Mouse (Mus musculus) Patski (cell line): ENCODE data around the gene Stat5a. TPM values are rescaled to one million over a fixed set of nuclear protein-coding genes. Genes with fewer than 3 reads are reported as not detected.

ENCODE experiments used
- ATAC-seq: fragments of 100-300 bp; one replicate; pipeline ENCODE4 v1.8.0; 2021
- CTCF ChIA-PET: fragments of 350-600 bp; sonication (Branson Sonifier 250); formaldehyde crosslinking; loops from one replicate; lab custom pipeline; 2022; ENCODE audit warnings: inconsistent platforms; lab: Charles Lee
- POLR2A ChIA-PET: fragments of 350-600 bp; sonication (Branson Sonifier 250); formaldehyde crosslinking; loops from one replicate; lab custom pipeline; 2022; ENCODE audit warnings: antibody characterized with exemption, inconsistent platforms; lab: Charles Lee
- DNase-seq: peaks from one replicate; pipeline ENCODE4 v3.0.0-alpha.2; 2011; ENCODE audit warnings: low read depth, low spot score
- H3K27me3 ChIP-seq: fragments of 371-371 bp; one replicate; pipeline ENCODE4 v1.5.1; 2021
- CTCF ChIP-seq: fragments of 100-300 bp; IDR thresholded peaks from one replicate; pipeline ENCODE4 v1.5.1; 2021
- in situ Hi-C: fragments of 300-500 bp; cut with MboI; formaldehyde crosslinking; loops from 3 replicates; pipeline ENCODE4 v1.11.1; 2018; ENCODE audit warnings: low pct_unique_long_range_greater_than_20kb, mixed read lengths
- polyA plus RNA-seq: library from polyadenylated mRNA; unstranded; gene quantifications from one replicate; pipeline ENCODE4 v1.2.3, GENCODE M21; 2021

Gene Stat5a
- polyA plus RNA-seq, 1 experiment from 2014 or later, result 14.4 TPM

DNA sequence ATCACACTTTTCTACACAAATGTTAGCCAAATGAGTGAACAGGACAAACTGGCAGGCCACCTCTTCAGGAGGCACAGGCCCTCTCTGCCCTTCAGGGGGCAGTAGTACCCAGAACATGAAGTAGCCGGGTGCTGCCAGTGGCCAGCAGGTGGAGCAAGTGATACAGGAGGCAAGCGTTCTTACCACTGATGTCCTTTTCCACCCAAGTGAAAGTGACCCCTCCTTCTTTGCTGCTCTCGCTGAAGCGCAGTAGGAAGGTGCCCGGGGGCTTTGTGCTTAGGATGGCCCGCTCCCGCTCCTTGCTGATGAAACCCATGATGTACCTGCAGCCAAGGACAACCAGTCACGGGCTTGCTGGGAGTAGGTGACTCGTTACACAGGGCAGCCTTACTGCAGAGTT, 34.3 kb downstream of the Stat5a start:
- ChIA-PET POLR2A (interaction anchor here (1.1 kb wide), 1 partner anchor 46 kb away, joined by 3 read pairs; the partner anchor contains the start of gene Stat3), CTCF (interaction anchor here (0.8 to 3.2 kb wide), 7 partner anchors 11 to 164 kb away, joined by 3 to 12 read pairs (median 4); no protein-coding TSS in a partner anchor)
- no peaks in the 10 kb centered on the region for H3K27me3 ChIP-seq
- DNase-seq (peak; percentile 63), ATAC-seq (peak; percentile 63)
- peak; percentile 100 for TF ChIP-seq CTCF
- in situ Hi-C loops, result loop anchor here (5.0 kb wide), 1 partner anchor 64 kb away; no protein-coding TSS in a partner anchor

DNA sequence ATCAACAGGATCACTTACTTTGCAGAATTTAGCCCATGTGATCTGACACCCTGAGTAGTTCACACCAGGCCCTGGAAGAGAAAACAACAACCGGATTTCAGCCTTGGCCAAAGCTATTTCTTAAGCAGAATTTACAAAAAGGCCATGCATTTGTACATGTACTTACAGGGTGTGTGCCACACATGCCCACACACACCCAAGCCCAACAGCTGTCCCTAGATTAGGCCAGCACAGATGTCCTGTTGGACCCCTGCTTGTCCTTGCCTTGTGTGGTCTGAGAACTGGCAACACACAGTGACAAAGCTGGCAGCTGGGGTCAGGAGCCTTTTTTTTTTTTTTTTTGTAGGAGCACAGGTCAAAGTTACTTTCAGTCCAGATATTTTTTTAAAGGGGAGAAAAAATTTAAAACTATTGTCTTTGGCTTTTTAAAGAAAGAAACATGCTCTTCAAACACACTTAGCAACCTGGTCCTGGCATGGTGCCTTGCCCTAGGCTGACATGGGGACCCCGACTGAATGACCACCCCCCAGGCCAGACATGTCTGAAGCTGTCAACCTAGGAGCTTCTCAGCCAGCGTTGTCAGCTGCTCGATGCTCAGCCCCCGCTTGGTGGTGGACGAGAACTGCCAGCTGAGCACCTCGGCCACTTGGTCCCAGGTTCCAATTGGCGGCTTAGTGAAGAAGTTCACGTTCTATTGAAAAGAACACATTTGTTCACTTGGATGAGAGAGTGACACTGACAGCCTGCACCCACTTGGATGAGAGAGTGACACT, 35.2 kb downstream of the Stat5a start:
- in situ Hi-C loops, result loop anchor here (5.0 kb wide), 1 partner anchor 63 kb away; no protein-coding TSS in a partner anchor
- no peak for ATAC-seq
- ChIA-PET POLR2A (interaction anchor here (1.1 to 1.2 kb wide), 2 partner anchors 12 to 45 kb away, joined by 3 read pairs; partner anchors contain the start of gene Stat3), CTCF (interaction anchor here (1.2 to 3.2 kb wide), 5 partner anchors 10 to 163 kb away, joined by 3 to 12 read pairs (median 5); no protein-coding TSS in a partner anchor)
- no peak for TF ChIP-seq CTCF
- H3K27me3 ChIP-seq, result no peaks in the 10 kb centered on the region
- DNase-seq, result no peak

DNA sequence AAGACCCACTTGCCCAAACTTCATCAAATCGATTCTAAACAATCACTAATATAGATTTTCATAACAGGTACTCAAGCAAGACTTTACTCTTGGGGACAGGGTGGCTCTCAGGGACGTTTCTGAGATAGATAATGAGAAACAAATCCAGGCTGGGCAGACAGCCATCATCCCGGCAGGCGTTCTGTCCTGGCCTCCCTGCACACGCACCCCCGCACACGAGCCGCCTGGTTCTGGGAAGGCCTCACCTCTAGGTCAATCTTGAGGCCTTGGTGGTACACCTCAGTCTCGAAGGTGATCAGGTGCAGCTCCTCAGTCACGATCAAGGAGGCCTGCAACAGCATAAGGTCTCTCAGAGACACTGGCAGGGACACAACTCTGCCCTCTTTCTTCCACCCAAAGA, 36.9 kb downstream of the Stat5a start:
- in situ Hi-C loops, result loop anchor here (5.0 kb wide), 1 partner anchor 161 kb away; no protein-coding TSS in a partner anchor
- POLR2A ChIA-PET, result no interaction called here
- TF ChIP-seq CTCF, result no peak
- CTCF ChIA-PET, result interaction anchor here (1.0 to 1.4 kb wide), 3 partner anchors 13 to 61 kb away, joined by 3 read pairs; no protein-coding TSS in a partner anchor
- no peak for DNase-seq
- ATAC-seq, result no peak
- H3K27me3 ChIP-seq, result no peaks in the 10 kb centered on the region

GRCm38 (mm10) chr11:100897294-100898231, 38.4 kb downstream of the Stat5a start:
- no peaks in the 10 kb centered on the region for H3K27me3 ChIP-seq
- ATAC-seq (no peak), DNase-seq (no peak)
- CTCF ChIA-PET, result interaction anchor here (1.2 to 1.5 kb wide), 3 partner anchors 10 to 59 kb away, joined by 3 read pairs; no protein-coding TSS in a partner anchor
- no peak for TF ChIP-seq CTCF
- POLR2A ChIA-PET, result interaction anchor here (0.5 to 0.6 kb wide), 3 partner anchors 45 to 168 kb away, joined by 3 to 4 read pairs (median 4); no protein-coding TSS in a partner anchor
- in situ Hi-C loops, result loop anchor here (5.0 kb wide), 1 partner anchor 160 kb away; no protein-coding TSS in a partner anchor

GRCm38 (mm10) chr11:100898441-100899199, 39.5 kb downstream of the Stat5a start:
- no peak for ATAC-seq
- no peak for TF ChIP-seq CTCF
- ChIA-PET CTCF (interaction anchor here (0.5 to 1.5 kb wide), 3 partner anchors 9 to 160 kb away, joined by 3 read pairs; no protein-coding TSS in a partner anchor), POLR2A (interaction anchor here (0.6 kb wide), 1 partner anchor 44 kb away, joined by 3 read pairs; no protein-coding TSS in a partner anchor)
- H3K27me3 ChIP-seq, result no peaks in the 10 kb centered on the region
- in situ Hi-C loops, result loop anchor here (5.0 kb wide), 1 partner anchor 159 kb away; no protein-coding TSS in a partner anchor
- DNase-seq, result no peak

DNA sequence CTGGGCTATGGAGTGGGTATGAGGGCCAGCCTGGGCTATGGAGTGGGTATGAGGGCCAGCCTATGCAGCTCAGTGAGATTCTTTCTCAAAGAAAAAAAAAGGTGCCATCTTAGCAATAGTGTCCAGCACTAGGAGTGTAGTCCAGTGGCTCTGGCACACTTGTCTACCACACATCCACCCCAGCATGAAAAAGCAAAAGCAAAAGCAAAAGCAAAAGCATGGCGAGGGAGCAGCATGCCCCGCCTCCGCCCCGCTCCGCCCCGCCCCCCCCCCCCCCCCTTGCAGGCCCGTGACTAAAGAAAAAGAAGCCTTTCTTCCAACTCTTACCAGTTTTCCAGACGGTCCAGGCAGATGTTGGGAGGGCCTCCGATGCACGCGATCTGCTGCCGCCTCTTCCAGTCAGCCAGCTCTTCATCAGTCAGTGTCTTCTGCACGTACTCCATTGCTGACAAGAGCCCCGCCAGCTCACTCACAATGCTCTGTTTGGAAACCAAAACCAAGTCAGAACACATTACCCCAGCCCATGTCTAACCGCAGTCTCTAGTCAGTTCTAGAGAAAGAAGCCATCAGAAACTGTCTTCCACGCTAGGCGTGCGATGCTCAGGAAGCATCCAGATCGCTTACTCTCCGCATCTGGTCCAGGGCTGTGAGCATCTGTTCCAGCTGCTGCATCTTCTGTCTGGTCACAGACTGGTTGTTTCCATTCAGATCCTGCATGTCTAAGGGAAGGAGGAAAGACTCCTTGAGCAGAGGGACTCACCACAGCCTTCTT, 45.6 kb downstream of the Stat5a start:
- POLR2A ChIA-PET, result interaction anchor here (0.5 to 0.8 kb wide), 2 partner anchors 25 to 34 kb away, joined by 3 to 5 read pairs; no protein-coding TSS in a partner anchor
- ATAC-seq, result no peak

GRCm38 (mm10) chr11:100905929-100906328, 46.8 kb downstream of the Stat5a start:
- no peaks in the 10 kb centered on the region for H3K27me3 ChIP-seq
- POLR2A ChIA-PET, result interaction anchor here (1.0 to 1.3 kb wide), 2 partner anchors 11 to 23 kb away, joined by 3 read pairs; no protein-coding TSS in a partner anchor
- no peak for DNase-seq
- TF ChIP-seq CTCF, result no peak
- CTCF ChIA-PET, result interaction anchor here (1.0 to 1.2 kb wide), 2 partner anchors 9 to 31 kb away, joined by 3 read pairs; no protein-coding TSS in a partner anchor
- in situ Hi-C loops, result no loop called here
- ATAC-seq, result no peak

More for the DNA sequence above, 45.6 kb downstream of the Stat5a start:
- CTCF ChIA-PET, result interaction anchor here (1.1 to 1.2 kb wide), 2 partner anchors 10 to 11 kb away, joined by 3 read pairs; no protein-coding TSS in a partner anchor
- in situ Hi-C loops, result no loop called here
- no peak for DNase-seq
- no peaks in the 10 kb centered on the region for H3K27me3 ChIP-seq
- TF ChIP-seq CTCF, result no peak

DNA sequence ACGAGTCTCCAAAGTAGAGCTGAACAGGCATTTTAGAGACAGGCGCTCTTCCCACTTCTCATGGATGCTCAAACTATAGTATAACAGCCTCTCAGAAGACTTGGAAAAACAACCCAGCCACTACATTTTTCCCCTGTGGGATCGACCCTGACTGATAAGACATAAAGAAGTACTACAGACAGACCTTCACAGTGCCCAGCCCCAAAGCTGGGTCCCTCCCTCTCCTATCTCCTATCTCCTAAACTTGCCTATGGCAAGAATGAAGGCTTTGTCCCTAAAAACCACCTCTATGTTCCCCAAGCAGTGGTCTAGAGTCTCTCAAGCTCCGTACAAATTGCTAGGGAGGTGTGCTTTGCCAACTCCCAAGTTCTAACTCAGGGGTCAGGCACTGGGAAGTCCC, 47.7 kb downstream of the Stat5a start:
- DNase-seq, result no peak
- TF ChIP-seq CTCF, result no peak
- POLR2A ChIA-PET, result interaction anchor here (0.6 to 1.3 kb wide), 3 partner anchors 12 to 25 kb away, joined by 3 read pairs; no protein-coding TSS in a partner anchor
- CTCF ChIA-PET, result interaction anchor here (1.5 kb wide), 2 partner anchors 9 to 50 kb away, joined by 3 to 6 read pairs; no protein-coding TSS in a partner anchor
- in situ Hi-C loops, result no loop called here
- no peaks in the 10 kb centered on the region for H3K27me3 ChIP-seq
- no peak for ATAC-seq
